Mouse (Mus musculus): ENCODE data around the gene Tjp2. TPM values are rescaled to one million over a fixed set of nuclear protein-coding genes. Genes with fewer than 3 reads are reported as not detected.
A peak's percentile ranks its signal among the peaks of the same experiment; 100 is the strongest.
"Not testable (repeated sequence)": the region's sequence is repeated elsewhere in the genome, so short reads cannot be mapped to it uniquely, and the experiment has no call there.

Gene Tjp2
- polyA plus RNA-seq, 1 experiment from 2014 or later, result 28.4 TPM

DNA sequence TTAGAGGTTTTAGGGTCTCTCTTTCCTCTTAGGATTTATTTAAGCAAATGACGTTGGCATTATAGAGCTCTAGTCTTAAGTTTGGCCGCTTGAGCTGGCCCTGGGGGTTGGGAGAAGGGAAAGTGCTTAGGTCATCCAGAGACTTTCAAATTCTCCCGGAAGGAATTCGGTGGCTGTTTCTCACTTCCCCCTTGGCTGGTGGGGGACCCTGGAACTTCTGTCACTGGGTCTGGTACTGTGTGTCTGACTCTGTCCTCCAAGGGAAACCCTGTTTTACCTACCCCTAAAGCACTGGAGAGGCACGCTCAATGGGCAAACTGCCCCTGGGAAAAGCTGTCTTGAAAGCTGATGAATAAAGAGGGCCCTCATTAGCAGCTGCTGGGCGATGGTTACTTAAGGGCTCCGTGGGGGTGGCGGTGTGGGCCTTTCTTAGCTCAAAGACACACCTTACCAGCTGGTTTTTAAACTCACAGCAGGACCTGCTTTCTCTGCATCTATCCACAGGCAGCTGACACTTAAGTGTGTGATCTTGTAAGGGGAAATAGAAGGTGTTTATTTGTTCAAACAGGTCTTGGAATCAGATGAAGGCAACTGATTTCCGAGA, 28.9 kb upstream of the Tjp2 start:
- Histone ChIP-seq H3K27ac (no peak overlapping the region), H3K9ac (no peak overlapping the region), H3K9me3 (no peaks in the 10 kb centered on the region), H3K4me1 (0 out of 2 replicates have a peak, but pooled peaks cover 3% of the 10 kb centered on the region), H3K27me3 (replicated peaks) (no peaks in the 10 kb centered on the region), H3K4me3 (no peak overlapping the region), H3K36me3 (no peaks in the 10 kb centered on the region), H3K4me2 (replicated peaks) (no peak overlapping the region)
- no peak for ATAC-seq (ENCODE audit: low FRiP score, low read depth)
- 30% methylated on average over 9 of the region's 9 CpGs for WGBS

DNA sequence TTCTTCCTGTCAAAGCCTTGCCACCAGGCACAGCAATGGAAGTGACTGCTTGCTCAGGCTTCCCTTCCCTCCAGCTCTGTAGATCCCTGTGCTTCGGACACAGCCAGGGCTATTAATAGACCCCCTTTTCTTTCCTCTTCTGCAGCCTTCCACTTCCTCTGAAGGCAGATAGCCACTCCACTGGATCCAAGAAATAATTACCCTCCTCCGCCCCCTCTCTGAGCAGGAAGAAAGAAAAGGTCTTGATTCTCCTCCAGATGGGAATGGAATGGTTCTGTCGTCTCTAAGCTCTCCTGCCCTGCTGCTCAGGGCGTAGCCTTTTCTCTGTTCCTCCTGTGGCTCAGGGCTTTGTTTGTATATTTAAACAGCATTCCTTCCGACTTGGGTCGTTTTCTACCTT, 27.0 kb upstream of the Tjp2 start:
- no peaks in the 10 kb centered on the region for H3K9me3 ChIP-seq
- H3K4me2 ChIP-seq (replicated peaks), result peak overlapping the region; percentile 1; the same call in 1 of the 2 replicates
- H3K36me3 ChIP-seq, result no peaks in the 10 kb centered on the region
- H3K4me3 ChIP-seq, result no peak overlapping the region
- H3K4me1 ChIP-seq, result 0 out of 2 replicates have a peak, but pooled peaks cover 3% of the 10 kb centered on the region
- H3K27me3 ChIP-seq (replicated peaks), result no peaks in the 10 kb centered on the region
- 17% methylated on average over 6 of the region's 6 CpGs for WGBS
- no peak overlapping the region for H3K9ac ChIP-seq
- no peak for ATAC-seq (ENCODE audit: low FRiP score, low read depth)
- no peak overlapping the region for H3K27ac ChIP-seq

DNA sequence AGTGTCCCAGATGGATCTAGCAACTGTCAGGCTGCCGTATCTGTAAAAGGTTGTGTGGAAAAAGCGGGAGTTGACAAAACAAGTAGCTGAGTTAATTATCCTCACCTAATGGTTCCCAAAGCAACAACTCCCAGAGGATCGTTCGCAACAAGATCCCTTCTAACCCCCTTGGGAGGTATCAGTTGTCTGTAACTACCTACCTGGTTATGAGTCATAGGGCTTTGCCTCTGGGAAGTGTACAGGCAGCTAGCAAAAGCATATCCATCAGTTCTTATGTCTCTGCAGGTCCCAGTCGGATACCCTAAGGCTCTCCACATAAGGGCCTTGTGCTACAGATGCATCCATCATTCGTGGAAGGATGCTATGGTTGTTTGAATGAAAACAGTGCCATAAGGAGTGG, 18.5 kb upstream of the Tjp2 start:
- ATAC-seq (ENCODE audit: low FRiP score, low read depth), result no peak
- Histone ChIP-seq H3K27me3 (replicated peaks) (no peaks in the 10 kb centered on the region), H3K27ac (no peak overlapping the region), H3K4me2 (replicated peaks) (no peak overlapping the region), H3K36me3 (no peaks in the 10 kb centered on the region), H3K4me1 (peaks cover 5% of the 10 kb centered on the region; the same call in 1 of the 2 replicates), H3K9me3 (no peaks in the 10 kb centered on the region), H3K4me3 (no peak overlapping the region), H3K9ac (no peak overlapping the region)
- 85% methylated on average over 6 of the region's 6 CpGs for WGBS

DNA sequence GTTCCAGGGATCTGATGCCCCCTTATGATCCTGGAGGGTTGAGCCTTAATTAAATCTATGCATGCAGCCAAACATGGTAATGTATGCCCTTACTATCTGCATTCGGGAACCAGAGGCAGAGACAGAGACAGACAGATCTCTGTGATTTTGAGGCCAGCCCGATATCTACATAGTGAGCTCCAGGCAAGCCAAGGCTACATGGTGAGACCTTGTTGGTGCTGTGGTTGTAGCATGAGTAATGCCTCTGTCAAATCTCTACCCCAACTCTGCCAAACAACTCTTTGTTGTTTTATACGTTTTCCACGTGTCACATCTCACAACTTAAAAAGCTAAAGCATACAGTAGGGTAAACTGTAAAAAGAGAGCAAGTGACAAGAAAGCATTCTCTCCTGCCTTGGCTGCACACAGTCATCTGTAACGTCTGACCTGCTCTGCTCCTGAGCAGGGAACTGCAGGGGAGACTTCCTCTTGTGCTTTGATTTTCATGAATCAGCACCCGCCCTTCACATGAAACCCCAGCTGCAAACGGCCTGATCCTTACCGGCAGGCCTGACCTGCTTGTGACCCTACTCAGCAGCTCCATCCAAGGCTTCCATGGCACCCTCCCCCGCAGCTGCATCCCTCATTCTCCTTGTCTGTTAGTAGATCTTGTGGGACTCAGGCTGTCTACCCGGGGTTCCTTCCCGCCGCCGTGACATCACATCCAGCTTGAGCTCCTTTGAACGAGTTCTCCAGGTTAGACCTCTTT, 17.1 kb upstream of the Tjp2 start:
- no peak overlapping the region for H3K9ac ChIP-seq
- H3K36me3 ChIP-seq, result no peaks in the 10 kb centered on the region
- peak overlapping the region; percentile 17 for H3K4me2 ChIP-seq (replicated peaks)
- no peak overlapping the region for H3K4me3 ChIP-seq
- 23% methylated on average over 14 of the region's 14 CpGs for WGBS
- H3K27me3 ChIP-seq (replicated peaks), result no peaks in the 10 kb centered on the region
- no peaks in the 10 kb centered on the region for H3K9me3 ChIP-seq
- peaks cover 5% of the 10 kb centered on the region; the same call in 1 of the 2 replicates for H3K4me1 ChIP-seq
- no peak overlapping the region for H3K27ac ChIP-seq
- ATAC-seq (ENCODE audit: low FRiP score, low read depth), result peak; percentile 29; the same call in 1 of the 2 replicates

DNA sequence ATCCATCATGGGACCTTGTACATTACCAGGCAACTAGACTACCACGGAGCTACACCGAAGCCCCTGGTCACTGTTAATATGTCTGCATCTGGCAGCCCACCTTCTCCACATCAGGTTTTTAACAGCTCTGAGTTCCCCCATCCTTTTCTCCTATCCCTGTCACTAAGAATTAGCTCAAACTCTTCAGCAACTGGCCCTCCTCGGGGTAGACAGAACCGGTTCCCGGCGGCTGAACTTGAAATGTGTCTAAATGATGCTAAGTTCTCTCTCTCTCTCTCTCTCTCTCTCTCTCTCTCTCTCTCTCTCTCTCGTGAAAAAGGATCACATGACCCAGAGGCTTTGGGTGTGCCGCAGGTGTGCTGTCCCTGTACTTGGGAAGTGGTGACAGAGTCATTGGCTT, 16.4 kb upstream of the Tjp2 start:
- Histone ChIP-seq H3K27ac (no peak overlapping the region), H3K9me3 (no peaks in the 10 kb centered on the region), H3K4me3 (no peak overlapping the region), H3K4me1 (peaks cover 5% of the 10 kb centered on the region; the same call in 1 of the 2 replicates), H3K36me3 (no peaks in the 10 kb centered on the region), H3K4me2 (replicated peaks) (no peak overlapping the region), H3K9ac (no peak overlapping the region), H3K27me3 (replicated peaks) (no peaks in the 10 kb centered on the region)
- ATAC-seq (ENCODE audit: low FRiP score, low read depth), result no peak
- WGBS, result 91% methylated on average over 8 of the region's 8 CpGs

- no peaks in the 10 kb centered on the region for H3K36me3 ChIP-seq
- no peak overlapping the region for H3K27ac ChIP-seq
- peaks cover 5% of the 10 kb centered on the region; the same call in 1 of the 2 replicates for H3K4me1 ChIP-seq
- H3K4me3 ChIP-seq, result no peak overlapping the region
- no peak for ATAC-seq (ENCODE audit: low FRiP score, low read depth)
- no peak overlapping the region for H3K4me2 ChIP-seq (replicated peaks)
- no peaks in the 10 kb centered on the region for H3K27me3 ChIP-seq (replicated peaks)
- H3K9ac ChIP-seq, result no peak overlapping the region
- WGBS, result 91% methylated on average over 4 of the region's 4 CpGs
- H3K9me3 ChIP-seq, result no peaks in the 10 kb centered on the region
These were observed 13.2 kb upstream of the Tjp2 start for GRCm38 (mm10) chr19:24238011-24238410.

GRCm38 (mm10) chr19:24232356-24232755, 7.5 kb upstream of the Tjp2 start:
- not testable (repeated sequence) for H3K9ac ChIP-seq; H3K27me3 ChIP-seq (replicated peaks); H3K4me2 ChIP-seq (replicated peaks); H3K4me3 ChIP-seq; H3K9me3 ChIP-seq; H3K27ac ChIP-seq; H3K36me3 ChIP-seq; ATAC-seq (ENCODE audit: low FRiP score, low read depth); H3K4me1 ChIP-seq
- WGBS, result 96% methylated on average over 1 of the region's 1 CpGs

DNA sequence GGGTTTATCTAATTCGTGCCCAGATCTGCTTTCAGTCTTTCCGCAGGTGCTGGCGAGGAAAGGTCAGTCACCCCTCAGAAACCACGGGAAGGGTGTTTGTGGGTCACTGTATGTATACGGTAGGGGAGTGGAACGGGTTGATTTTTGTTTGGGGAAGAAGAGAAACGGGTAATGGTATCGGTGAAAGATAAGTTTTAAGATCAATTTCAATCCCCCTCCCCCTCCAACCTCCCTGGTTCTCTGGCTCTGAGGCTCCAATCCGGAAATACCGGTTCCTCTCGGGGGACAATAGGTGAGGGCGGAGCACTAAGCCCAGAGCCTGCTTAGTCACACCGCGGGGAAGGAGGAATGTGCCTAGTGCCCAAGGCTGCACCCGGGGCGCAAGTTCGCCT, 471 bp upstream of the Tjp2 start:
- H3K36me3 ChIP-seq, result no peaks in the 10 kb centered on the region
- peaks cover 13% of the 10 kb centered on the region for H3K4me1 ChIP-seq
- peak overlapping the region; percentile 44 for H3K4me3 ChIP-seq
- ATAC-seq (ENCODE audit: low FRiP score, low read depth), result no peak
- no peaks in the 10 kb centered on the region for H3K9me3 ChIP-seq
- no peak overlapping the region for H3K27ac ChIP-seq
- 2% methylated on average over 17 of the region's 17 CpGs for WGBS
- peaks cover 28% of the 10 kb centered on the region for H3K27me3 ChIP-seq (replicated peaks)
- H3K9ac ChIP-seq, result no peak overlapping the region
- H3K4me2 ChIP-seq (replicated peaks), result peak overlapping the region; percentile 83

DNA sequence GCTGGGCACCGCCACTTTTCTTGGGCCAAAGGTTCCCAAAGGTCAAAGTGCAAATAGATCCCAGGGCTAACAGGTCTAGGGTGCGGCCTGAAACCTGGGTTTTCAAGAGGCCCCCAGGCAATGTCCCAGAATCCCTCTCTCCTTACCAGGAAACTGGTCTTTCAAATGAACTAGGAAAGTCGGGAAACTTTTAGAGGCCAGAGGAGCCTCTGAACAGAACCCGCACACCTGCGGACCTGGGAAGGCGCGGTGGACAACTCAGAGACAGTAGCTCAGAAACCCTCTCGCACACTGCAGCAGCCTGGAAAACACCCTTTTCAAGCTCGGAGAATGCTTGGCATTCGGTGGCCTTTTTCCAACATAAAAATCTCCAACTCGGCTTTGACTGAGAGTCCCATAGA, 979 bp downstream of the Tjp2 start:
- 14% methylated on average over 11 of the region's 11 CpGs for WGBS
- Histone ChIP-seq H3K4me2 (replicated peaks) (peak overlapping the region; percentile 83), H3K4me3 (peak overlapping the region; percentile 44; the same call in 1 of the 2 replicates), H3K27ac (no peak overlapping the region), H3K4me1 (peaks cover 15% of the 10 kb centered on the region), H3K9me3 (no peaks in the 10 kb centered on the region), H3K27me3 (replicated peaks) (peaks cover 28% of the 10 kb centered on the region), H3K36me3 (no peaks in the 10 kb centered on the region), H3K9ac (no peak overlapping the region)
- no peak for ATAC-seq (ENCODE audit: low FRiP score, low read depth)

DNA sequence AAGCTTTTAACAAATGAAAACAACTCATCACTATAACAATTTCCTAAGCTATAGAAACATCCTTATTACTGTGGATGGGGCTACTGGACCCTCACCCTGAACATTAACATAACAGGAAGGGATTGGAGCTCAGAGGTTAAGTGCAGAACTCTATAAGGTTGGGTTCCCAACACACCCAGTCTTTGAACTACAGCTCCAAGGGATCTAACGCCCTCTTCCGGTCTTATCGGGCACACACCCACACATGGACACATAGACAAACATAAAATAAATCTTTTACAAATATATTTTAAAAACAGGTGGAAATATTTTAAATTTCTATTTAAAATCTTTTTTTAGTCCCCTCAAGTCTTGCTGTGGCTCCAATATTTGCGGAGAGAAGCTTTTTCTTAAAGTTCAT, 3.4 kb downstream of the Tjp2 start:
- Histone ChIP-seq H3K9me3 (no peaks in the 10 kb centered on the region), H3K4me1 (peaks cover 15% of the 10 kb centered on the region), H3K4me3 (no peak overlapping the region), H3K27ac (no peak overlapping the region), H3K27me3 (replicated peaks) (peaks cover 23% of the 10 kb centered on the region), H3K4me2 (replicated peaks) (no peak overlapping the region), H3K9ac (no peak overlapping the region), H3K36me3 (no peaks in the 10 kb centered on the region)
- no peak for ATAC-seq (ENCODE audit: low FRiP score, low read depth)
- WGBS, result 77% methylated on average over 4 of the region's 4 CpGs

DNA sequence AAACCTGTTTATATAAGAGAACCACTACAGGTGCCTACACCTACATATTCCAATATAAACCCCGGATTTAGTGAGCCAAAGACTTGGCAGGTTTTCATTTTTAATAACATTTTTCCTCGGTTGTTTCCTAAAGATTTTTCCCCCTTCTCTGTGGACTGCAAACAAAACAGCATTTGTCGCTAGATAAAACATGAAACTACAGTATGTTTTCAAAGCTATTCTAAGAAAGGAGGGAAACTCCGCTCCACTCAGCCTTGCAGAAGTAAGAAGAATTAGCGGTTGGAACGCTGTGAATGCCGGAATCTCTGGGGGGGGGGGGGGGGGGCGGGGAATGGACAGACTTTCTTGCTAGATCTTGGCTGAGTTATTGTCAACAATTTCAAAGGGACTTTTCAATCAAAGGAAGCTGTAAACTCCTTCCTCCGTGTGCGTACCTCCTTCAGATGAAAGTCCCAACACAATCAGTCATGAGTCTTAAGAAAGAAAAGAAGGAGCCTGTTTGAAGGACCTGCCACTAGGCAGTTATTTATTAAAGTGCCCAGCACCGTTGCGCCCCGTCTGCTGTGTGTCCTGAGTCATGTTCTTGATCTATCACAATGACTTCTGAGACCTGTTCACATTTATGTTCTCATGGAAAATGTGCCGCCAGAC, 3.9 kb downstream of the Tjp2 start:
- H3K27me3 ChIP-seq (replicated peaks), result peaks cover 19% of the 10 kb centered on the region
- ATAC-seq (ENCODE audit: low FRiP score, low read depth), result no peak
- peaks cover 15% of the 10 kb centered on the region for H3K4me1 ChIP-seq
- no peak overlapping the region for H3K9ac ChIP-seq
- no peak overlapping the region for H3K27ac ChIP-seq
- 19% methylated on average over 14 of the region's 14 CpGs for WGBS
- H3K36me3 ChIP-seq, result no peaks in the 10 kb centered on the region
- H3K4me3 ChIP-seq, result no peak overlapping the region
- no peaks in the 10 kb centered on the region for H3K9me3 ChIP-seq
- H3K4me2 ChIP-seq (replicated peaks), result no peak overlapping the region

DNA sequence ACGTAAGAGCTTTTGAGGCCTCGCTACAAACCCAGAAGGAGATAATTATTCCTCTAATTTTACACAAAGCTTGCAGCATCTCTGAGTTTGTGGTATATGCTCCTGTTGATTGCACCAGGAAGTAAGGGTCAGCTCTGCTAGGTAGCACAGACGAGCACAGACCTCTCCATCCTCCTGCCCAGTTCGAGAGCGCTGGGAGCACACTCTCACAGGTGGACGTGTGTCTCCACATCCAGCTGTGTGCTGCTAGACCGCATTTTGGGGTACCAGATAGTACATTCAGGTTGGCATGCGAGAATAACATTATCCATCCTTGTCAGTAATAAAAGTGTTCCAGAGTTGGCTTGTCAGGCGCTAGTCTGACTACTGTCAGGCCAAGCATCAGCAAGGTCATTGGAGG, 5.8 kb downstream of the Tjp2 start:
- Histone ChIP-seq H3K9ac (no peak overlapping the region), H3K4me3 (no peak overlapping the region), H3K27ac (no peak overlapping the region), H3K4me2 (replicated peaks) (no peak overlapping the region), H3K4me1 (peaks cover 2% of the 10 kb centered on the region; the same call in 1 of the 2 replicates), H3K27me3 (replicated peaks) (peaks cover 4% of the 10 kb centered on the region; the same call in 1 of the 2 replicates), H3K36me3 (no peaks in the 10 kb centered on the region), H3K9me3 (no peaks in the 10 kb centered on the region)
- ATAC-seq (ENCODE audit: low FRiP score, low read depth), result no peak
- WGBS, result 66% methylated on average over 9 of the region's 9 CpGs

Measured in neural tube, embryonic 12.5 days (tissue).